Mouse (Mus musculus): ENCODE results near the gene Parp12. TPM values are rescaled to one million over a fixed set of nuclear protein-coding genes. Genes with fewer than 3 reads are reported as not detected.

The Parp12 gene
- 10 to 100 TPM in 2 of 4 experiments, 1 to 10 TPM in 2; 6.1 to 11.6 (median 8.3) TPM for total RNA-seq (2022)

- peak in 1 of 2 experiments; percentile 21 for DNase-seq (ENCODE audit: low spot score in 2 of 2)
These were observed at the start of gene Parp12 for GRCm38 (mm10) chr6:39117584-39118455. Gene Parp12 (minus strand): TSS chr6:39118349.

- no peak for DNase-seq (ENCODE audit: low spot score in 2 of 2)
These were observed 46.7 kb upstream of the Parp12 start for GRCm38 (mm10) chr6:39164891-39165290.

DNA sequence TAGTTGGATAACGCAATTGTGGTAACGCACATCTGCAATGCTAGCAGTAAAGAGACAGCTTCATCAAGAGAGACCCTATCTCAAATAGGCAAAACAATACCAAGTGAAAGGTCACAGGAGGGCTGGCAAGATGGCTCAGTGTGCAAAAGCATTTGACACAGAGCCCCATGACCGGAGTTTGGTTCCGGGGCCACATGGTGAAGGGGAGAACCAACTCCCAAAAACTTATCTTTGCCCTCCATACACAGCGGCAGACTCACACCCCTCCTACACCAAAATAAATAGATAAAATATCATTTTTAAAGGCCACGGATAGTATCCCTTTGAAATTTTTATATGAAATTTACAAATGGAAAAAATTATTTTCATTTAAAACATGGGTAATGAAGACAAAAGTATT, 43.8 kb upstream of the Parp12 start:
- no peak for DNase-seq (ENCODE audit: low spot score in 2 of 2)

DNA sequence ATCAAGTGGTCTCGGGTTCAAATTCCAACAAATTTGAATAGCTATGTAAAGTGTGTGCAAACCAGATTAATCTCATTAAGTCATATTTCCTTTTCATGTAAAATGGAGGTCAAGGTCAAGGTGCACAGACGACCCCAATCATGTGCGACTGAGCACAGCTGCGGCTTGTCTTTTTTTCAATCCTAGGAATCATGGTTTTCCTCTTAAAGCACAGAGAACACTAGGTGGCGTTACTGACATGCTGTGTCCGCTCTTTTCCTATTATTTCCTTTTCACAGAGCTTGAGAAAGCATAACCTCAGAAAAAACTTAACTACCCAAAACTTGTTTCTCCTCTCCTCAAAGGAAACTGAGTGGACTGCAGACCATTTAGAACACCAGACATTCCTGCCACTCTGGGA, 27.9 kb upstream of the Parp12 start:
- no peak for DNase-seq (ENCODE audit: low spot score in 2 of 2)

- no peak for DNase-seq (ENCODE audit: low spot score in 2 of 2)
These were observed 14.4 kb upstream of the Parp12 start for GRCm38 (mm10) chr6:39132556-39132955.

- DNase-seq (ENCODE audit: low spot score in 2 of 2) = no peak
These were observed 13.3 kb upstream of the Parp12 start for GRCm38 (mm10) chr6:39131480-39131879.

DNA sequence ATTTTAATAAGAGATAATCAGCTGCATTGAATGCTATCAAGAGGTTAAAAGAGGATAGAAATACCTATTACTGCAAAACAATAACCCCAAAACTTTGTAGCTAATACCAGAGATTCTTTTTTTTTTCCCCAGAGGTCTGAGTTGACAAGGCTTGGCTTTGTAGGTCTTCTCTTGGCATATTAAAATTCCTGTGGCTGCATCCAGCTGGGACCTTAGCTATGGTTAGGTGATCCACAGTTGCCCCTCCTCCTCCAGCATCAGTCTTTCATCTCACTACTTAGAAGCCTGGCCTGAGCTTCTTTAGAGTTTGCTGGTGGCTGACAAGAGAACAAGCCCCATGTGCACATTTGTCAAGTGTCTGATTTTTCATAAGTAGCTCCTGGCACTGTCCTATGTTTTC, 6.6 kb upstream of the Parp12 start:
- no peak for DNase-seq (ENCODE audit: low spot score in 2 of 2)

- DNase-seq (ENCODE audit: low spot score in 2 of 2) = no peak
These were observed 2.5 kb upstream of the Parp12 start for GRCm38 (mm10) chr6:39120685-39121084.

DNA sequence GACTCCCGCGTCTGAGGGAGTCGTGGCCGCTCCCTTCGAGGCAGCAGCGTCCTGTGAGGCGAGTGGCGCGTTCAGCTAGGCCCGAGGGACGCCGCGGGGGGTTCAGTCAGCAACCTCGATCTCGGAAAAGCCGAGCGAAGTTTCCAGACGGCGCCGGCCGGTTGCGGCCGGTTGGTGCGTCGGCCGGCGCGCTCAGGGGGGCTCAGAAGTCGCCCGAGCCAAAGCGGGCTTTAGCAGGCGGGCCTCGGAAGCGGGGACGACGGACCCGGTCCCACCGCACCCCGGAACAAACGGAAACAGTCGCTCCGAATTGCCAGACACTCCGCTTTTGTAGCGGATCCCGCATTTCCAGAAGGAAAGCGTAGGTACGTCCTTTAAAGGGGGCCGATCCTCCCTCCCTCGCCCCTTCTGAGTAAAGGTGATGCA, 320 bp upstream of the Parp12 start:
- DNase-seq (ENCODE audit: low spot score in 2 of 2) = no peak

- no peak for DNase-seq (ENCODE audit: low spot score in 2 of 2)
These were observed 2.7 kb downstream of the Parp12 start for GRCm38 (mm10) chr6:39115438-39115837.

DNA sequence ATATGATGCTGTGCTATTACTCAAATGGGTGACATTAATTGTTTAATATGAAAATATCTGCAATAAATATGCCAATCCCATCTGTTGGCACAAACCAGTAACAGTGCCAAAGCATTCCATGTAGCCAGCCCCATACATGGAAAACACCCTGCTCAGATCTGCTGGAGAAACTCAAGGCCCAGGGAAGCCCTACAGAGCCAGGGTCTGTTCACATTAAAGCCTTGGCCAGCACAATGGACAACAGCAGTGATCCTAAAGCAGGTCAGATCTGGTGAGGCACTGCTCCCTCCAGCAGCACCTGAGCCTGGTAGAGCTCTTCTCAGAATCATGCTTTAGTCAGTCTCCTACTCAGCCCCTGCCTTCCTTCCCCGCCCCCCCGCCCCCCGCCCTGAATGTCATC, 5.0 kb downstream of the Parp12 start:
- DNase-seq (ENCODE audit: low spot score in 2 of 2) = no peak

- DNase-seq (ENCODE audit: low spot score in 2 of 2) = no peak
These were observed 5.4 kb downstream of the Parp12 start for GRCm38 (mm10) chr6:39112701-39113100.

GRCm38 (mm10) chr6:39106812-39107211, 11.3 kb downstream of the Parp12 start:
- no peak for DNase-seq (ENCODE audit: low spot score in 2 of 2)

DNA sequence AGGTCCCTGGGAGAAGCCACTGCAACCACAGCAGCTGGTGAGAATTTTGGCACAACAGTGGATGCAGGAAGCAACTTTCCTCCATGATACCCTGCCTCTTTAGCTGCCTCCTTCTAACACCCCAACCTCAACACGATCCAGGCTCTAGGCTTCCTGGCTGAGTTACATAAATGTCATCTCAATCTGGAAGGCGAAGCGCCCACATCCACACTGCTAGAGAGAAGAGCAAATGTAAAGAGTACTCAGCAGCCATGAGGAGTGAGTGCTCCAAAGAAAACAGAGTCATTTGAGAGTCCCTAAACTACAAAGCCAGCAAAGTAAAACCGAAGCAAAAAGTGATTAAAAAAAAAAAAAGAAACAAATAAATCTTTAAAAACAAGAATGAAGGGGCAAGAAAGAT, 13.5 kb downstream of the Parp12 start:
- DNase-seq (ENCODE audit: low spot score in 2 of 2) = no peak

DNA sequence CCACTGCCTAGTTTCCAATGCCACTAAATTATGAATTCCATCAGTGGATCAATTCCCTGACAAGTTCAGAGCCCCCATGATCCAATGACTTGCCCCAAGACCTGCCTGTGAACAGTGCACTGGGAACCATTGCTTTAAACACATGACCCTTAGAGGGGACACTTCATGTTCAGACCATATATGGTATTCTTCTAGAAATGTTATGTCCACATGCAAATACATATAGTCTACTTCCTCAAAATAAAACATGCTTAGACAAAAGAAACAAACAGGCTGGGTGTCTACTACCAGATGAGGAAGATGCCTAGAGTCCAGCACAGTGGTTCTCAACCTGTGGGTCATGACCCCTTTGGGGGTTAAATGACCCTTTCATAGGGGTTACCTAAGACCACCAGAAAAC, 41.7 kb downstream of the Parp12 start:
- no peak for DNase-seq (ENCODE audit: low spot score in 2 of 2)

- DNase-seq (ENCODE audit: low spot score in 2 of 2) = no peak
These were observed 44.0 kb downstream of the Parp12 start for GRCm38 (mm10) chr6:39074186-39074585.

GRCm38 (mm10) chr6:39072664-39073063, 45.5 kb downstream of the Parp12 start:
- peak in 1 of 2 experiments; percentile 16 for DNase-seq (ENCODE audit: low spot score in 2 of 2)

- peak; percentile 50 to 85 for DNase-seq (ENCODE audit: low spot score in 2 of 2)
These were observed 51.1 kb downstream of the Parp12 start for GRCm38 (mm10) chr6:39066935-39067578.

DNA sequence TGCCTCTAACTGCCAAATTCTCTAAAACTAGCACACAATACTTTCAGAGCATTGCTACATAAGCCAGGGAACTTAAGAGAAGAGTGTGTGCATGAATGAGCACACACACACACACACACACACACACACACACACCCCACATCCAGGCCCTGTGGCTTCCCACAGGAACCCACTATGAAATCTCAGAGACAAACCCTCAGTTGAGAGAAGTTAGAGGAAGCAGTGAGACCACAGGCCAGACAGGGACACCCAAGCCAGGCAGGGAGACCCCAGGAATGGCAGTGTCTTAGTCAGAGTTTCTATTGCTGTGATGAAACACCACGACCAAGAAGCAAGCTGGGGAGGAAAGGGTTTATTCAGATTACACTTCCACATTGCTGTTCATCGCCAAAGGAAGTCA, 54.6 kb downstream of the Parp12 start:
- DNase-seq (ENCODE audit: low spot score in 2 of 2) = no peak

GRCm38 (mm10) chr6:39061180-39061579, 57.0 kb downstream of the Parp12 start:
- no peak for DNase-seq (ENCODE audit: low spot score in 2 of 2)

- DNase-seq (ENCODE audit: low spot score in 2 of 2) = no peak
These were observed 58.3 kb downstream of the Parp12 start for GRCm38 (mm10) chr6:39059547-39060497.

DNA sequence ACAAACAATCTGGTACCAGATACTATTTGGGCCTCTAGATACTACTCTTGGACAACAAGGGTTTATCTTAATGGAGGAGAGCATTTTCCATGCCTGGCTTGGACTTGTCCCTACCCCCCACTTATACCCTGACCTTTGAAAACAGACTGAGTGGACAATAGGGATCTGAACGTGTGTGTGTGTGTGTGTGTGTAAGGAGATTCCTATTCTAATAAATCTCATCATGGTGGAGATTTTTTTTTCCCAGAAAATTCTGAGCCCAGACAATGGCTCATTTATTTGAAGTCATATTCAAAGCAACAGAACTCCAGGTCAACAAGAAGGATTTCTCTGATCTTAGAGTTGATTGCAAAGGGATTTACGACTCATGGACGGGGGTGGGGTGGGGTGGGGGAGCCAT, 59.2 kb downstream of the Parp12 start:
- no peak for DNase-seq (ENCODE audit: low spot score in 2 of 2)

Measured in layer of hippocampus, adult 8-10 months (tissue).